Mouse (Mus musculus) lung, embryonic 14.5 days (tissue): ENCODE data around the gene Gfod2. TPM values are rescaled to one million over a fixed set of nuclear protein-coding genes. Genes with fewer than 3 reads are reported as not detected.
A peak's percentile ranks its signal among the peaks of the same experiment; 100 is the strongest.

Experiments
- ATAC-seq: fragments of 200-750 bp; cut with Nextera tagmentation; 2 replicates; pipeline ENCODE4 v1.8.0; 2017; ENCODE audit warnings: mild to moderate bottlenecking, moderate TSS enrichment, moderate library complexity; ENCODE audit not compliant: insufficient read depth
- DNase-seq: peaks from one replicate; pipeline ENCODE4 v3.0.0-alpha.2; 2015
- H3K27ac ChIP-seq: fragments of 300-500 bp; sonication (generic); 2 replicates; pipeline ENCODE4 v1.5.1; 2014; ENCODE audit warnings: low read depth, mild to moderate bottlenecking, moderate library complexity
- H3K27me3 ChIP-seq: fragments of 300-500 bp; sonication (generic); 2 replicates; pipeline ENCODE4 v1.6.1; 2014; ENCODE audit warnings: low read length, control low read depth; ENCODE audit not compliant: insufficient read depth
- H3K36me3 ChIP-seq: fragments of 300-500 bp; sonication (generic); 2 replicates; pipeline ENCODE4 v1.6.1; 2014; ENCODE audit warnings: control low read depth; ENCODE audit not compliant: insufficient read depth
- H3K4me1 ChIP-seq: fragments of 300-500 bp; sonication (generic); 2 replicates; pipeline ENCODE4 v1.6.1; 2014; ENCODE audit warnings: antibody characterized with exemption, control low read depth; ENCODE audit not compliant: insufficient read depth
- H3K4me2 ChIP-seq: fragments of 300-500 bp; sonication (generic); 2 replicates; pipeline ENCODE4 v1.6.1; 2014; ENCODE audit warnings: mild to moderate bottlenecking
- H3K4me3 ChIP-seq: fragments of 300-500 bp; sonication (generic); 2 replicates; pipeline ENCODE4 v1.5.1; 2014; ENCODE audit warnings: low read depth, low read length
- H3K9ac ChIP-seq: fragments of 300-500 bp; sonication (generic); 2 replicates; pipeline ENCODE4 v1.6.1; 2014
- H3K9me3 ChIP-seq: fragments of 300-500 bp; sonication (generic); 2 replicates; pipeline ENCODE4 v1.6.1; 2016; ENCODE audit warnings: low read depth, low read length, control low read depth
- CTCF ChIP-seq: IDR thresholded peaks from 2 replicates; pipeline ENCODE4 v1.5.1; 2016; ENCODE audit warnings: antibody characterized with exemption, low read depth
- WGBS: fragments of 180-500 bp; shearing (Covaris S2); extraction: QIAGEN DNeasy Blood & Tissue Kit; methylation state at CpG from one replicate; pipeline ENCODE4 v1.1.7; 2014; 5-methylcytosine and 5-hydroxymethylcytosine counted together
- polyA plus RNA-seq: library from polyadenylated mRNA; unstranded; fragments of >200 nt; fragmentation: Nextera tagmentation; extraction: Ambion mirVana; gene quantifications from 2 replicates; pipeline ENCODE4 v1.2.1, GENCODE M21; 2014

Gene Gfod2
- polyA plus RNA-seq, 1 experiment from 2014 or later, result 22.6 TPM

GRCm38 (mm10) chr8:105799091-105799812, 40.8 kb upstream of the Gfod2 start:
- no peak overlapping the region for H3K4me3 ChIP-seq
- no peaks in the 10 kb centered on the region for H3K9me3 ChIP-seq
- no peak for TF ChIP-seq CTCF
- H3K9ac ChIP-seq, result no peak overlapping the region; the same call in 1 of the 2 replicates
- 0 out of 2 replicates have a peak, but pooled peaks cover 10% of the 10 kb centered on the region for H3K36me3 ChIP-seq
- ATAC-seq (peak; percentile 82), DNase-seq (peak; percentile 91)
- H3K4me2 ChIP-seq, result peak overlapping the region; percentile 36
- peak overlapping the region; percentile 65 for H3K27ac ChIP-seq
- H3K27me3 ChIP-seq, result no peaks in the 10 kb centered on the region
- H3K4me1 ChIP-seq, result peaks cover 13% of the 10 kb centered on the region
- WGBS, result 25% methylated on average over 8 of the region's 8 CpGs

GRCm38 (mm10) chr8:105798408-105798807, 39.9 kb upstream of the Gfod2 start:
- no peak overlapping the region for H3K4me3 ChIP-seq
- no peak overlapping the region for H3K4me2 ChIP-seq
- no peak for TF ChIP-seq CTCF
- no peak for DNase-seq
- H3K36me3 ChIP-seq, result 0 out of 2 replicates have a peak, but pooled peaks cover 10% of the 10 kb centered on the region
- H3K4me1 ChIP-seq, result peaks cover 13% of the 10 kb centered on the region
- ATAC-seq, result no peak
- no peak overlapping the region for H3K27ac ChIP-seq
- WGBS, result 86% methylated on average over 5 of the region's 5 CpGs
- no peaks in the 10 kb centered on the region for H3K27me3 ChIP-seq
- H3K9ac ChIP-seq, result no peak overlapping the region
- no peaks in the 10 kb centered on the region for H3K9me3 ChIP-seq

GRCm38 (mm10) chr8:105795785-105796184, 37.3 kb upstream of the Gfod2 start:
- no peak overlapping the region for H3K9ac ChIP-seq
- H3K4me3 ChIP-seq, result no peak overlapping the region
- H3K27me3 ChIP-seq, result no peaks in the 10 kb centered on the region
- H3K27ac ChIP-seq, result no peak overlapping the region
- peaks cover 13% of the 10 kb centered on the region for H3K4me1 ChIP-seq
- WGBS, result 73% methylated on average over 1 of the region's 1 CpGs
- no peak for TF ChIP-seq CTCF
- DNase-seq, result no peak
- no peak overlapping the region for H3K4me2 ChIP-seq
- H3K36me3 ChIP-seq, result 0 out of 2 replicates have a peak, but pooled peaks cover 8% of the 10 kb centered on the region
- ATAC-seq, result no peak
- no peaks in the 10 kb centered on the region for H3K9me3 ChIP-seq

DNA sequence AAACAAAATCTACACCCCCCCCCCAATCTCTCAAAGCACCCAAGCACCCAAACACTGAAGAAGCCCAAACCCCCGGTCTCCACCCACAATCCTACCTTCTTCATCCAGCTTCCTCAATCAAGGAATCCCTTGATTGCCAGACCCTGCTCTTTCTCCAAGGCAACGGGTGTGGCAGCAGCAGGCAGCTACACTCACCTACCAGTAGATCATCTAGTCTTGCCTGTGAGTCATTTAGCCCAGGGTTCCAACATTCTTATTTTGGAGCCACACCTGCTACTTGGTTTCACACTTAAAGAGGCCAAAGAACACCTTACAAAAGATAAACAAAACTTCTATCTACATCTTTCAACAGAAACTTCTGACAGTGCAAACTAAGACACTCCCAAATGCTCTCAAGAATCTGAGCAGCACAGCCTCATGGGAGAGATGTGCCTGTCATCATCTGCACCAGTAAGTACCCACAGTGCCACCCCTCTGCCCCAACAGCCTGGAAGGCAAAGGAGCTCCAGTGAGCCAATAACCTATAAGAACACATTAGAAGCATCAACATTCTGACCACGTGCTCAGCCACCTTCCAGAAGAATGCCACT, 35.6 kb upstream of the Gfod2 start:
- 0 out of 2 replicates have a peak, but pooled peaks cover 8% of the 10 kb centered on the region for H3K36me3 ChIP-seq
- ATAC-seq, result no peak

DNA sequence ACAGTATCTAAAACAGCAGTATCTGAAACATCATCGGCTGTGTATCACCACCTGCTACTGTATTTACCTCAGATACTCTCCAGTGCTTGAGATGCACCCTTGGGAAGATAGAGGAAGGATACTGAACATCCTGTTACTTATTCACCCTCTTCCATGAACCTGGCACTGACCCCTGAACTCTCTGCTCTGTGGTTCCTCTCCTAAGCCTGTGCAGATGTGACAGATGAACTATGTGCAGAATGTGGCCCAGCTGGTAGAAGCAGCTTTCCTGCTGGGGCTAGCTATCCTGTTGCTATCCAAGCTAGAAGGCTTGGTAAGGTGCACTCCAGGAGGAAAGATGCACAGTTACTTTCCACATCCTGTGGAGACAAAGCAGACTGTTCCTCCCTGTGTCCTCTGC, 34.9 kb upstream of the Gfod2 start:
- H3K27ac ChIP-seq, result no peak overlapping the region
- H3K9me3 ChIP-seq, result no peaks in the 10 kb centered on the region
- H3K9ac ChIP-seq, result no peak overlapping the region
- 90% methylated on average over 1 of the region's 1 CpGs for WGBS
- H3K4me2 ChIP-seq, result no peak overlapping the region
- 0 out of 2 replicates have a peak, but pooled peaks cover 8% of the 10 kb centered on the region for H3K36me3 ChIP-seq
- no peaks in the 10 kb centered on the region for H3K27me3 ChIP-seq
- ATAC-seq (no peak), DNase-seq (no peak)
- H3K4me1 ChIP-seq, result no peaks in the 10 kb centered on the region
- no peak for TF ChIP-seq CTCF
- H3K4me3 ChIP-seq, result no peak overlapping the region

More for the DNA sequence above, 35.6 kb upstream of the Gfod2 start:
- Histone ChIP-seq H3K4me2 (no peak overlapping the region), H3K9ac (no peak overlapping the region), H3K9me3 (no peaks in the 10 kb centered on the region), H3K27me3 (no peaks in the 10 kb centered on the region), H3K4me3 (no peak overlapping the region), H3K27ac (no peak overlapping the region), H3K4me1 (peaks cover 4% of the 10 kb centered on the region)
- DNase-seq, result no peak
- WGBS, result 67% methylated on average over 3 of the region's 3 CpGs
- no peak for TF ChIP-seq CTCF

GRCm38 (mm10) chr8:105789626-105790025, 31.2 kb upstream of the Gfod2 start:
- TF ChIP-seq CTCF, result no peak
- H3K4me3 ChIP-seq, result no peak overlapping the region
- H3K27me3 ChIP-seq, result no peaks in the 10 kb centered on the region
- DNase-seq (no peak), ATAC-seq (no peak)
- peaks cover 24% of the 10 kb centered on the region for H3K36me3 ChIP-seq
- no peak overlapping the region for H3K9ac ChIP-seq
- H3K4me2 ChIP-seq, result no peak overlapping the region
- H3K4me1 ChIP-seq, result no peaks in the 10 kb centered on the region
- H3K27ac ChIP-seq, result no peak overlapping the region
- H3K9me3 ChIP-seq, result no peaks in the 10 kb centered on the region

GRCm38 (mm10) chr8:105788927-105789326, 30.5 kb upstream of the Gfod2 start:
- ATAC-seq (no peak), DNase-seq (no peak)
- 48% methylated on average over 4 of the region's 4 CpGs for WGBS
- no peak overlapping the region for H3K27ac ChIP-seq
- H3K4me3 ChIP-seq, result no peak overlapping the region
- H3K4me2 ChIP-seq, result no peak overlapping the region
- H3K36me3 ChIP-seq, result peaks cover 26% of the 10 kb centered on the region
- H3K9me3 ChIP-seq, result no peaks in the 10 kb centered on the region
- no peaks in the 10 kb centered on the region for H3K27me3 ChIP-seq
- H3K9ac ChIP-seq, result no peak overlapping the region
- no peak for TF ChIP-seq CTCF
- H3K4me1 ChIP-seq, result no peaks in the 10 kb centered on the region
